Mouse (Mus musculus): ENCODE data around the gene Phldb1. TPM values are rescaled to one million over a fixed set of nuclear protein-coding genes. Genes with fewer than 3 reads are reported as not detected.
A peak's percentile ranks its signal among the peaks of the same experiment; 100 is the strongest.
"Not testable (repeated sequence)": the region's sequence is repeated elsewhere in the genome, so short reads cannot be mapped to it uniquely, and the experiment has no call there.

Gene Phldb1
- 10 to 100 TPM; 58.5 to 76.1 TPM for total RNA-seq (2021)
- long read RNA-seq, experiment 1, partial matches to known transcripts: 14 of 32 reads
- long read RNA-seq, experiment 1, other reads (novel, unspliced or antisense): 17 of 32 reads
- long read RNA-seq, experiment 2, full-length matches to known transcripts: 1 of 59 reads
- long read RNA-seq, experiment 2, partial matches to known transcripts: 22 of 59 reads
- long read RNA-seq, experiment 2, other reads (novel, unspliced or antisense): 36 of 59 reads

DNA sequence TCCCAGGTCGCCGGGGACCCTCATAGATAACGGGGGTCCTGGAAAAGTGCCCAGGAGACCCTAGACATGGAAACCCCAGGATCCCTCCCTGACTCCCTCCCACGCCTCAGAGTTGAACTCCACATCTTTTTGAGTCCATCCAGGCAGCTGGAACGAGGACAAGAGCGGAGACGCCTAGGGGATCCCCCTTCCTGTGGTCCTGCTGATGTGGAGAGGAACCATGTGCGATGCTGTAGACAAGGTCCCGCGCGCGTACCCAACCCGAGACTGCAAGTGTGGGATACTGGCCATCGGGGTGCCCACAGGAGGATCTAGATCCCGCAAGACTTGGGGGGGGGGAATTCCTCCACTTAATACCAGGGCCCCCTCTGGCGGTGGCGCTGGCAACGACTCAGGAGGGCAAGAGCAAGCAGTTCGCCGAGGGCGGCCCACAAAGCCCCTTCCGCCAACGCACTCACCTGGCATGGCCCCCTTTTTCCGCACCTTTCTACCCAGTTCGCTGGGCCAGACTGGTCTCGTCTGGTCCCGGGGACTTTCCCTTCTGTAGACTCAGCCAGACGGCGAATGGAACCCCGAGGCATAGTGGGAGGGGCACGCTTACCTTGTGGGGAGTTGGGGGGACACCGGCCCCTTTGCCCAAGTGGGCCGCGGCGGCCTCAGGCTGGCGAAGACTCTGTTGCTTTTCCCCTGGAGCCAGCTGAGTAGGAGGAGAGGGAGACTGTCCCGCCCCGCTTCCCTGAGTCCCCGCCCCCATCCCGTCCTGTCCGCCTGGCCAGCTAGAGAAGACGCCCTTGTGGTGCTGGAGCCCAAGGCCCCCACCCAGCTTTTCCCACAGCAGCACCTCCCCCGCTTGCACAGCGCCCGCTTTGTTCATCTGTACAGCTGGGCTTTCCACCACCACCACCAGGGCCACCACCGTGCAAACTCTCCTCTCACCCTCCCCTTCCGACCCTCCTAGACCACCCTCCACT, at the start of gene Phldb1:
Gene Phldb1, minus strand, starts transcription at position 675 of the 971 bp plus-strand sequence.
- peak in 1 of 2 experiments; percentile 52 for DNase-seq (ENCODE audit: low spot score in 2 of 2)

DNA sequence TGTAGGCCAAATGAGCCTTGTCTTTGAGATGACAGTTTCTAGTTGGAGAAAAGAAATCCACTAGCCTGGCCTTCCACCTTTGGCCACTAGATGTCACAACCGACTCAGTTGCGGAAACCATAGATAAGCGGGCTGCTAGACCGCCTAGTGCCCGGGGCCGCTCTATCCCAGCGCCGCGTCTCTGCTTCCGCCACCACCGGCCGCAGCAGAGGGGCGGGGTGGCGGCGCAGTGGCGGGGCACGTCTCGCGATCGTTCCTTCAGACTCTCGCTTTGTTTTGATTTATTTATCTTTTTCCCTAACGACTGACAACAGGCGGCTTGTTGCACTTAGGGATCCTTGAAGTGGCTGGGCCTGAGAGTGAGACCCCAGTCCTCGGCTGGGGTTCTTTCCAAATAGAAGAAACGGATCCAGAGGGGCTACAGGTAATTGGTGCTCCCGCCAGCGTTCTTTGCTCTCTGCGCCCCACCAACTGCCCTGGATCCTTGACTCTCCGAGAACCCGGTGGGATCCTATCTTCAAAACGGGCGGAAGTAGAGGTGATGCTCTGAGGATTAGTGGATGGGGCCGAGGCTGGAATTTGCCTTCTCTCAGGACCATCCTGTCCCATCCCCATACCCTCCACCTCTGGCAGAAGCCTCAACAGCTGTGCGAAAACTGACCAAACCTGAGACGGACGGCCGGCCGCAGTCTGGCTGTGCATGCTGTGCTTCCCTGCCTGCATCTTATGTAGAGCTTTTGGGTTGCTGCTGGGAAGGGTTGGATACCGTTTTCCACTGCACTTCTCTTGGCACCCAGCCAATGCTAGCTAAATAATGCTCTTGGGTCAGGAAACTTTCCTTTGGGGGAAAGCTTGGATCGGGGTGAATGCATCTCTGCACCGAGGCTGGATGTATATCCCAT, 38.0 kb upstream of the Phldb1 start:
- peak; percentile 79 to 87 for DNase-seq (ENCODE audit: low spot score in 2 of 2)

DNA sequence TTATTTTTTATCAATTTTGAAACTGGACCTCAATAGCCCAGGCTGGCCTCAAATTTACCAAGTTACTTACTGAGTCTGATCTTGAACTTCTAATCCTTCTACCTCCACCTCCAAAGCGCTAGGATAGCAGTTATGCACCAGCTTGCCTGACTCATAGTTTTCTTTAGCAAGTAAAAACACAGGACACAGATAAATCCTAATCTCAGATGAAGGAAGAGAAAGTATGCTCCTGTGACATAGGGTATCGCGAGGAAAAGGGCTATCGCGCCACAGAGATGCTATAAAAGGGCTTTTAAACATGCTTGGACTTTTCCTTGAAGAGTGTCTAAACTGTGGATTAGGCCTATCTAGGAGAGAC, 37.4 kb upstream of the Phldb1 start:
- no peak for DNase-seq (ENCODE audit: low spot score in 2 of 2)

DNA sequence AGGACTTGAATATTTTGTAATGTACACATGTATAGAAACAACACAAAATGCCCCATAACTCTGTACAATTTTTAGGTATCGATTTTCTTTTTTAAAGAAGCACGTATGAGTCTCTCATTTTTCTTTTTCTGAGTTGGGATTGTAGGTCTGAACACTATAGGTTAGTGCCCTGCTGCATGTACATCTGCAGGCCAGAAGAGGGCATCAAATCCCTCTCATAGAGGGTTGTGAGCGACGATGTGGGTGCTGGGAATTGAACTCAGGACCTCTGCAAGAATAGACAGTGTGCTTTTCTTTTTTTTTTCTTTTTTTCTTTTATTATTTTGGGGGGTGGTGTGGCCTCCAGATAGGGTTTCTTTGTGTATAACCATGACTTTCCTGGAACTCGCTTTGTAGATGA, 36.4 kb upstream of the Phldb1 start:
- DNase-seq (ENCODE audit: low spot score in 2 of 2): no peak

DNA sequence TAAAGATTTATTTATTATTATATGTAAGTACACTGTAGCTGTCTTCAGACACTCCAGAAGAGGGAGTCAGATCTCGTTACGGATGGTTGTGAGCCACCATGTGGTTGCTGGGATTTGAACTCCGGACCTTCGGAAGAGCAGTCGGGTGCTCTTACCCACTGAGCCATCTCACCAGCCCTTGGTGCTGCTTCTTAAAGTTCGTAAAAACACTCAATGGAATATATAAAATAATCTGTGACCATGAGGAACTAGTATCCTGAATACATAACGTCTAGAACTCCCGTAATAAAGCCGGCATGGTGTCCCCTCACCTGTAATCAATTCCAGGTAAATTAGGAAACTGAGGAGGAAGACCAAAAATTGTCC, 33.0 kb upstream of the Phldb1 start:
- not testable (repeated sequence) for DNase-seq (ENCODE audit: low spot score in 2 of 2)

DNA sequence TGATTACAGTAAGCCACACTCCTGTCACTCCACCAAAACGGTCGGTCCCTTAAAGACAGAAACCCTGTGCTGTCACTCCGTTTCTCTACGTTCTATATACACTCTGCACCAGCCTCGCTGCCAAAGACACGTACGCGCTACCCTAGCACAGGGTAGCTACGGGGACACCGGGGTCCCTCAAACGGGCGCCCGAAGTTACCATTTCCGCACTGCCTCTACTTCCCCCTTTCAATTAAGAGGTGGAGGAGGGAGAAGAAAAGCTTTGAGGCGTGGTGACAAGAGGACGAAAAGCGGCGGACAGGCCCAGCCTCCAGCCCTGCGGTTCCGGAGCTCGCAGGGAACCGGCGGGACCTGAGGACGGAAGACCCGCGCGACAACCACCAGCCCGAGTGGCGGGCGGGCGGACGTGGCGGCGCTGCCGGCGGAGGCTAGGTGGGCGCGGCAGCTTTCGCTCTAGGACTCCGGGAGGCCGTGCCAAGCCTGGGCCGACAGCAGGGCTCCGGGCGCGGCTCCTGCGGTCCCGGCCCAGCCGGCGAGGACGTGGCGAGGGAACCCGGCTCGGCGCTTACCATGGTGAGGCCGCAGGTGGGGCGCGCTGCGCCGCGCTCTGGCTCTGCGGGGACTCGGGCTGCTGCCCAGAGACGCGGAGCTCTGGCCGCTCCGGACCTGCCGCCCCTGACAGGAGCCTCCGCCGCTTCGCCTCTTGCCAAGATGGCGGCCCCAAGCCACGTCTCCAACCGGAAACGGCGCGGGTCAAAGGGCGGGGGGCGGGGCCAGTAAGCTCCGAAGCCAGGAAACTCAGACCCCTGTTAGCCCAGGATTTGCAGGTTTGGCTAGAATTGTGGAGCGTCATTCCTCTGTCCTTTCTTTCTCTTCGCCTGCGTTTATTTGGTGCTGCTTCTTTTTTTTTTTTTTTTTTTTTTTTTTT, 32.4 kb upstream of the Phldb1 start, which contains the start of the genes Arcn1 and Ift46:
Gene Arcn1, minus strand, starts transcription at position 745 of the 928 bp plus-strand sequence.
Gene Ift46, plus strand, starts transcription at position 808 of the 928 bp plus-strand sequence.
- DNase-seq (ENCODE audit: low spot score in 2 of 2): peak; percentile 56 to 70

DNA sequence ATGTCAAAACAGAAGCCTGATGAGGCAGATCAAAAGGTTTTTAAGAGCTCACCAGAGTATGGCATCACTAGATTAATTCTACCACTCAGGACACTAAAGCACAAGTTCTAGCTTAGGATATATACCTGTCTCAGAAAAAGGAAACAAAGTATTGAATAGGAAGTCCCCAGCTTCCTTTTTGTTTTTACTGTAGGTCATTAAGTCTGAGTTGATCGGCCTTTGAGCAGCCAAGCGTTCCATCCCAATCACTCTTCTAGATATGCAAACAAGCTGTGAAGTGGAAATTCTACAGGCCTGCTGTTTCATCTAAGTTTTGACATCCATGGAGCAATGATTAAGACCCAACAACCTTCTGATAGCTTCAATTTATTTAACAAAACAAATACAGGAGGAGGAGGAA, 25.9 kb upstream of the Phldb1 start:
- DNase-seq (ENCODE audit: low spot score in 2 of 2): no peak

DNA sequence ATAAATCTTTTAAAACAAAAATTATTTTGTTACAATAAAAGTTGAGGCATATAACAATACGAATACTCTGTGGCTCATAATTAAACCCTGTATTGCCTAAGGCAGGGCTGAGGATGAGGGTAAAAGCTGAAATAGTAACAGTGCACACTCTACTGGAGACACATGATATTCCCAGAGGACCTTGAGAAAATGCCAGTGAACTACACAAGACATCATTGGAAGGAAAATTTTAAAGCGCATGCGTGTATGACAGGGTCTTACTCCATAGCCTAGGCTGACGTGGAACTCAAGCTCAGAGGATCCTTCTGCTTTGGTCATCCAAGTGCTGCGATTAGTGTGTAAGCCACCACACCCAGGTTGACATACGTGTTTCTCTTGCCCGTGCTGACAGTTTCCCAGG, 13.5 kb upstream of the Phldb1 start:
- DNase-seq (ENCODE audit: low spot score in 2 of 2): no peak

DNA sequence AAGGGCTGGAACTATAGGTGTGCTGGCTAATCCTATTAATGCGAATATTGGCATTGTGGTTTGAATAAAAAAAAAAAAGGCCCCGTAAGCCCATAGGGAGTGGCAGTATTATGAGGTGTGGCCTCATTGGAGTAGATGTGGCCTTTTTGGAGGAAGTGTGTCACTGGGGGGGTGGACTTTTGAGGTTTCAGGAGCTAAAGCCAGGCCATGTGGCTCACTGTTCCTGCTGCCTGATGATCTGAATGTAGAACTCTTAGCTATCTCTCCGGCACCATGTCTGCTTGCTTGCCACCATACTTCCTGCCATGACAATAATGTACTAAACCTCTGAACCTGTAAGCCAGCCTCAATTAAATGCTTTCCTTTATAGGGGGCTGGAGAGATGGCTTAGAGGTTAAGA, 12.3 kb upstream of the Phldb1 start:
- DNase-seq (ENCODE audit: low spot score in 2 of 2): no peak

DNA sequence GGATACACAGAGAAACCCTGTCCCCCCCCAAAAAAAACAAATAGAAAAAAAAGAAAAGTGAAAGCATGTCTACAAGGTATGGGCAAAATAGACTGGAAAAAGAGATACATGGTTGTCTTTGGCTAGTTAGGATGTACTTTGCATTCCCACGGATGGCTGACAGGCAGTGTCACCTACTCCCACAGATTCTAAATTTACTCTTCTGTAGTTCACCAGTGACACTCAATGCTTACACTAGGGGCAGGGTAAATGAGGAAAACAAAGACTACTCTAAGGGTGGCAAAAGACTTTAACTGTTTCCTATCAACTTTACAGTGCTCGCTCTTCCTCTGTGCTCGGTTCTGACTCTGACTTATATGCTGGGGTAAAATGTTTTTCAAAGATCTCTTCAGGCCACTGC, 11.7 kb upstream of the Phldb1 start:
- DNase-seq (ENCODE audit: low spot score in 2 of 2): no peak

DNA sequence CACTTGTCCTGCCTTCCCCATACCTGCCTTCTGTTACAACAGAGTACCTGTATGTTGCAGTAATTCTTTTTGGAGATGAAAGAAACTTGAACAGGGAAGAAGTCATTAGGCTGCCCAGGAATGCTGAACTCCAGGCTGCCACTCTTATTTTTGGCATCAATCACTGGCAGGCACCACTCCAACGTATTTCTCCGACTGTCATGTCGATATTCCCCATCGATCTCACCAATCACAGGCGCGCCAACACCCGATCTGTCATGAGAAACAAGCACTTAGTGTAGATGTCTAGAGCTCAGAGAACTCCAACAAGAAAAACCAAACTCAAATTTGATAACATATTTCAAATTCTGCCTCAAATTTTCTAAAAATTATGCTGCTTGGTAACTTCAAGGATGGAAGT, 10.4 kb upstream of the Phldb1 start:
- no peak for DNase-seq (ENCODE audit: low spot score in 2 of 2)

DNA sequence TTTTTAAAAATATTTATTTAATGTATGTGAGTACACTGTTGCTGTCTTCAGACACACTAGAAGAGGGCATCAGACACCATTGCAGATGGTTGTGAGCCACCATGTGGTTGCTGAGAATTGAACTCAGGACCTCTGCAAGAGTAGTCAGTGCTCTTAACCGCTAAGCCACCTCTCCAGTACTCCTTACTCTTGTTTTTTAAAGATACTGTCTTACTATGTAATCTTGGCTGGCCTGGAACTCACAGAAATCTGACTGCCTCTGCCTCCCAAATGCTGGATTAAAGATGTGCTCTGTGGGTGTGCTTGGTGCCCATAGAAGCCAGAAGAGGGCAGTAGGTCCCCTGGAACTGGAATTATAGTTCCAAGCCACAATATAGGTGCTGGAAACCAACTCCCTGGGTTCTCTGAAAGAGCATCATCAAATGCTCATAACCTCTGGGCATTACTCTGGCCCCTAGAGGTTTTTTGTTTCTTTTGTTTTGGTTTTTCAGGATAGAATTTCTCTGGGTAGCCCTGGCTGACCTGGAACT, 5.7 kb upstream of the Phldb1 start:
- DNase-seq (ENCODE audit: low spot score in 2 of 2): no peak

DNA sequence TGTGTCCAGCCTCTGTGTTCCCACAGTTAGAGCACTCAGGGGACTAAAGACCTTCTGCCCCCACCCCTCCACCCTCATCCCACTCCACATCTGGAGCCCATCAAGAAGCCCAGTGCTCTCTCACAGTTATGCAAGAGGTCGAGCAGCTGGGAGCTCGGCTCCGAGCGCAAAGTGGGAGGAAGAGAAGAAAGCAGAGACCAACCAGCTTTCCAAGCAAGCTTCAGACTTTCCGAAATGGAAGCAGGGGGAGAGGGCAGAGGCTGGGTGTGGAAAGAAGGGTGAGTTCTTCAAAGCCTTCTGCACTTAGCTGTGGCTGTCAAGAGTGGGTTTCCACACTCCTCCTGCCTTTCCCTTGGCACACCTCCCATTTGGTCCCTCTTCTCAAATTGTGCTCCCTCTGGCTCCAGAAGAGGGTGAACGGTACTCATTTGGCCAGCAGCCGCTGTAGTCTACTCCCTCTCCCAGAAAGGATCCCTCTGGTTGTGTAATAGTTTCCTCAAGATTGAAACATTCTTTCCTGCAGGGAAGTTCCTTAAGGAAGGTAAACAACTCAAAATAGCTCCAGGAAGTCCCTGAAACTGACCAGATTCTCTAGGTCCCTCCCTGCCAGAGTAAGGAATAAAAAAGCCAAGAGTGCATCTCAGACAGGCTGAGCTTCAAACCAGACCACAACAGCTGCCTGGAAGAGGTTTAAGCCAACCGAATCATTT, 2.4 kb upstream of the Phldb1 start:
- DNase-seq (ENCODE audit: low spot score in 2 of 2): no peak

DNA sequence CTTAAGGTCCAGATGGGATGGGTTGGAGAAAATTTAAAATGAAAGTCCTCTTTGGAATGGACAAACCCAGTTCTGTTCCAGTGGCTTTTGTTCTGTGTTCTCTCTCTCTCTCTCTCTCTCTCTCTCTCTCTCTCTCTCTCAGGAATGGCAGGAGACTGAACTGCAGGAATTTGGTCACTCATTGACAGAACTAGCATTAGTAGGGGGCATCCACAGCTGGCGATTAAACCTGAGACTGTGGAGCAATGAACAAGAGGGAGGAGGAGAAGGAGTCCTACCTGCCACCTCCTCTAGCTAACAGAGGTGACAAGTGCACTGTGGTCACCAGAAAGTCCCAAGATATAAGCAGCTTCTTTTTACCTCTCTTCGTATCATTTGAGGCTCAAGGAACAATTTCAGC, 1.3 kb upstream of the Phldb1 start:
- no peak for DNase-seq (ENCODE audit: low spot score in 2 of 2)

DNA sequence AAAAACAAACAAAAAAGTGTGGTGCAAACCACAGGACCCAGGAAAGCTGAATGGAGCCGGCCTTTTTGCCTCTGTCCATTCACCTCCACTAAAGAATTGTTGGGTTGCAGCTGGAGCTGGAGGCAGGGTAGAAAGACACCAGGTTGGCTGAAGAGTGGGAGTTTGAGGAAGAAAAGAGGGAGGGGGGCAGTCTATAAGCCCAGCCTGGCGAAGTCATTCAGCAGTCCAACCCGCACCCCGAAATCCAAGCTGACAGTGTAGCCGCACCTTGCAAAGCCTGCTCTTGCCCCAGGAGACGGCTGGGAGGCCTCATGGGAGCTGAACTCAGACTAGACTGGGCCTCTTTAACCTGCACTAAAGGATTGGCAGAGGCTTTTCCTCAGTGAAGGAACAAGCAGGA, 888 bp upstream of the Phldb1 start:
- DNase-seq (ENCODE audit: low spot score in 2 of 2): no peak

DNA sequence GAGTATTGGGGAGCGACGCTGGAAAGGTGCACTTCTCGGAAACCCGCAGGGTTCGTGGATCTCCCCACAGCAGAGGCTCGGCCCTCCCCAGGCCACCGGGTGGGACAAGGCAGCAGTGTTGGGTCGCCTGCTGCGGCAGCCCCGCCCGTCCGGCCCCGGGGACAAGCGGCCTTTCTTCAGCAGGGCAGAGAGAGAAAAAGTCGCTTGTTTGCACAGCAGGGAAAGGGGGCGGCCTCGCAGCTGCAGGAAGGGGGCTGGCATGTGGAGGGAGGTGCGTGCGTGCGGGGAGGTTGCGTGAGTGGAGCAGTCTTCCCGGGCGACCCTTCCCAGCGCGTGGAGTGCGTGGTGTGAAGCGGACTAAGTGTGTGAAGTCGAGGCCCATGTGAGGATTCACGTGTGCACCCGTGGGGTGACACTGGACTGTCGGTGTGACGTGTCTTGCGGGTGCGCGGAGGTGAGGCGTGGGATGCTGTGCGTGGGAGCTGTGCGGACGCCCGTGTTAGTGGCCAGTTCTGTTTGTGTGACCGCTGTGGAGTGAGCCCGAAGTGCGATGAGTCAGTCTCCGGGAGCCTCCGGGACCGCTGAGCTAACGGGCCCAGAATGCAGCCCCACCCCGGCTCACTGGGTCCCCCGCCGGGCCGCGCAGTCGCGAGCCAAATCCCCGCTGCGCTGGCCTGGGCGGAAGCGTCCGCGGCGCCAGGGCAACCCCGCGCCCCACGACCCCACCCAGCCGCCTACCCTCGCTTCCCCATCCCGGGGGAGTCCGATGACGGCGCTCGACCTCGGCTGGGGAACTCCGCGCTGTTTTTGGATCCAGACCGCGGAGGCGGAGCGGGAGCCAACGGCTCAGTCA, 1.1 kb downstream of the Phldb1 start:
- no peak for DNase-seq (ENCODE audit: low spot score in 2 of 2)

DNA sequence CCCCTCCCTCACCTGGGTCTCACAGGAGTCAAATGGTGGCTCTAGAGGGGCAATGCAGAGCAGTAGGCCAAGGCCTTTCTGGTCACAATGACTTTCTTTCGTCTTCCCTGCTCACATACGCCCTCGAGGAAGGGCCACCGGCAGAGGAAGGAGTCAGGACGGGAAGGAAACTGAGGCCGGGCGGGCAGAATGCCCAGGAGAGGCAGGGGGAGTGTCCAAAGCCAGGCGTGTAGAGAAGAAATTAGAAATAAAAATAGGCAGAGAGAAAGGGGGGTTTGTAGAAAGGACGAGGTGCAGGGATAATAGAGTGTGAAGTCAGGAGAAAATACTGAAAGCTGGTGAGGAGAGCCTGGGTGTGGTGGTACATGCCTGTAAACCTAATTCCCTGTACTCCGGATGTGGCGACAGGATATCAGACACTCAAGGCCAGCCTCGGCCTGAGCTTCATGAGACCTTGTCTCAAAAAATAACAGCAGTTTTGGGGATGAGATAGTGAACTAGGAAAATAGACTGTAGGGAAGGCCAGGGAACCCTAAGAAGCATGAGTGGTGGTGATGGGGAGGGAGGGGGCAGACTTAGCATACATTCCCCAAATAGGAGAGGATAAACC, 2.0 kb downstream of the Phldb1 start:
- no peak for DNase-seq (ENCODE audit: low spot score in 2 of 2)

DNA sequence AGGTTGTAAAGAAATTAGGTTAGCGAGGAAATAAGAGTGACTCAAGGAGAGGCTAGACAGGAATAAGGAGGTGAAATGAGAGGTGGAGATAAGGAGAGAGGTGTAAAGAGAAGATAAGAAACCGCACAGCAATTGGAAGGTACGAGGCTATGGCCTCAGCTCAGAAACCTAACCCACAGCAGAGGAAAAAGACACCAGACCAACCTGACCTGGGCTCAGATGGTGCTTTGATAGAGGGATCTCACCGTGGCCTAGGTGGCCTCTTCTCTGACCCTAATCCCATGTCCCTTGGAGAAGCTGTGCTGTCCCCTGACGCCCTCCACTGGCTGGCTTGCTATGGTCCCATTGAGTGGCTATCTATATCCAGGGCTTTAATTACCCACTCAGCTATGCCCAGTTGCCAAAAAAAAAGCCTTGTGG, 2.9 kb downstream of the Phldb1 start:
- no peak for DNase-seq (ENCODE audit: low spot score in 2 of 2)

Measured in adrenal gland, postnatal 4 days (tissue).